Mouse (Mus musculus) gastrocnemius, postnatal 14 days (tissue): Measurements from ENCODE around the gene Ruvbl1. TPM values are rescaled to one million over a fixed set of nuclear protein-coding genes. Genes with fewer than 3 reads are reported as not detected.
A peak's percentile ranks its signal among the peaks of the same experiment; 100 is the strongest.

ENCODE experiments used
- DNase-seq: peaks from one replicate; pipeline ENCODE4 v3.0.0; 2021; ENCODE audit warnings: mixed read lengths
- intact Hi-C: fragments of 180-260 bp; cut with DNase I; formaldehyde crosslinking; loops from one replicate; pipeline ENCODE4 v1.15.1; 2025; ENCODE audit warnings: low total_unique reads
- total RNA-seq, 2 experiments: library from RNA; stranded (reverse); gene quantifications; 2 replicates each; pipeline ENCODE4 v1.2.3; 2021

The Ruvbl1 gene
- total RNA-seq, 2 experiments from 2014 or later = 23.3 to 26.5 TPM

DNA sequence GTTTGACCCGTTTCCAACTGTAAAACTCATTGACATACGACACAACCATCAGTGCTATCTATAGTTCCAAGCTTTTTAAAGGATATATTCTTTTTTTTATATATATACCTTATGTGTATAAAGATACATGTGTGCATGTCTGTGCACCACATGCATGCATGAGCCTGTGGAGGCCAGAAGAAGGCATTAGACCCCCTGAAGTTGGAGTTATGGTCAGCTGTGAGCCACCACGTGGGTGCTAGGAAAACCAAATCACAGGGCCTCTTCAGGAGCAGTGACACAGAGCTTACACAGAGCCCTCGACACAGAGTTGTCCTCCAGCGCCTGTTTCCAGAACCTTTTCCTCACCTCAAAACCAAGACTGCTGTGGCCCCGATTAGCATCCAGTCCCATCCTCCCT is 24.6 kb downstream of the Ruvbl1 start:
- intact Hi-C loops = loop anchor here (10.0 kb wide), 1 partner anchor 305 kb away; no protein-coding TSS in a partner anchor
- no peak for DNase-seq

DNA sequence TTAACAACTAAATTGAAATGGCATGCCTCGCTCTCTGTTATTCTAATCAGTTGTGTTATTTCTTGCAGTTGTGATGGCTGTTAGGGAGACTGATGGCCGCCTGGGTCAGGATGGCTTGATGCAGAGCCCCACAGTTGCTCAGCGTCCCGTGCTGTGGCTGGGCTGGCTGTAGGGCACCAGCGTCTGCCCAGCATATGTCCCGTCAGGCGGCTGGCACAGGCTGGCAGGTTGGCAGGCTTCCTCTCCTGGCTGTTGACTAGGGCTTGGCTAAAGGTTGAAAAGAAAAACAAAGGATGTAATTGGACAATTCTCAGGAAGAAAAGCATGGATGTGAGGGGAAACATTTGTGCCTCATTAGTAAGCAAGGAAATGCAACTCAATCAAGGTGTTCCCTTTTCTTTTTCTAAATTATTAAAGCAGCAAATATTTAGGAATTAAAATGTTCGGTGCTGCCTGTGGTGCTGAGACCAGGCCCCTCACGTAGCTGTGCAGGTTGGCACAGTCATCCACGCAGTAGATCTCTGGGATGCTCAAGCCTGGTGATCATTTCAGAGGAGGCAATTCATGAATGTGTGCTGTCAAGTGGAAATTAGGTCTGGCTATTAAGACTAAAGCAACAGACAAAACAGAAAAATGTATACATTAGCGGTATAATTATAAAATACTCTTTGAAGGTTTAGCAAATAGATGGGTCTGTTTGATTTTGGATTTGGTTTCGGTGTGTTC is 25.6 kb downstream of the Ruvbl1 start:
- peak; percentile 53 for DNase-seq
- intact Hi-C loops = loop anchor here (10.0 kb wide), 1 partner anchor 306 kb away; no protein-coding TSS in a partner anchor

DNA sequence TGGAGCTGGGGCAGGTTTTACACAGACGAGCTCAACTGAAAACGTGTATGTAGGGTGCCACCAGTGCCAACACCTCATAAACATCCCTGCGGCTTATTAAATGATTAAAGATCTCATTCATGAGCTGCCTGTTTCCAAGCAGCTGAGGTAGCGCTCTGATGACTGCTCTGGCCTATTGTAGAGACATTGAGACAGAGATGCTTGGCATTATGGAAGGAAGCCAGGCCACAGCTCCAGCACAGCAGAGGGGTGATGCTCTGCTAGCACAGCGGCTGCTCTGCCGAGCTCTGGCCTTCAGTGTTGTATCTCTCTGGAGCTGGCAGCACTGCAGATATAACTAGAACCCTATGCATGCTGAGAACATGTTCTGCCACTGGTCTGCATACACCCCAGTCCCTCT is 28.5 kb downstream of the Ruvbl1 start:
- intact Hi-C loops = loop anchor here (10.0 kb wide), 1 partner anchor 309 kb away; no protein-coding TSS in a partner anchor
- DNase-seq = no peak

DNA sequence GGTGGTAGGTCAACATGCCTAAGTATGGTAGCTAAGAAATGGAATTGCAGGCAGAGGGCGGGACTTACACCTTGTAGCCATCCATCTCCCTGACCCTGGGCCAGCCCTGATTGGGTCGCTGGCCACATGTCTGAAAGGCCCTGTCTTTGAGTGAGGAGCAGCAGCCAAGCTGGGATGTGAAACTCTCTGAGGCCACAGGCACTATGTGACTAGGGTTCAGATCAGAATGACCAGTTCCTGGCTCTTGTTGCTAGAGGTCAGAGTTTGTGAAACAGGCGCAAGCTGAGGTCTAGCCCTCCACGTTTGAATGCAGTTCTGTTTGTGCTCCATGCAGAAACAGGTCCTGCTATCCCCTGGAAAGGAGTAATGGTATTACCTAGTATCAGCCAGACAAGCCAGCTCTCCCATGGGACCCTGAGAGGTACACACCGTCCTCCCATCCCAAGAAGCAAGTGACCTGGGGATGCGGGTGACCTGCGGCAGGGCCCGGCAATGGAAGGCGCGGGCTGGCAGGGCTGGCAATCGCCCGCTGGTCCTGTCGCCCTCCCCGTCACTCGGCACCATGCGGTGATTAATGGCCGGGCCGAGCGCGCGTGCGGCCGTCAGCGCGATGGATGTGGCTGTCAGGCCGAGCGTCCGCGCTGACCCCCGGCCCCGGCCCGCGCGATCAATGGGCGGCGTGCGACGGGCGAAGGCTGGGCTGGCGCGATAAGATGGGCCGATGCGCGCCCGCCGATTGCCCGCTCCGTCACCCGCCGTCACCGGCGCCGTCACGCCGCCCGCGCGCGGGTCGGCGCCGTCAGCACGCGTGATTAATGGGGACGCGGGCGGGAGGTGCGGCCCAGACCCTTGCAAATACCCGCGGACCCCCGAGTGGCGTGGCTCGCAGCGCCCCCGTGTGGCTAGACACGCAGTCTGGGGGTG is 34.5 kb downstream of the Ruvbl1 start:
- peak; percentile 57 for DNase-seq
- intact Hi-C loops = loop anchor here (5.0 to 10.0 kb wide), 2 partner anchors 315 to 387 kb away; no protein-coding TSS in a partner anchor

DNA sequence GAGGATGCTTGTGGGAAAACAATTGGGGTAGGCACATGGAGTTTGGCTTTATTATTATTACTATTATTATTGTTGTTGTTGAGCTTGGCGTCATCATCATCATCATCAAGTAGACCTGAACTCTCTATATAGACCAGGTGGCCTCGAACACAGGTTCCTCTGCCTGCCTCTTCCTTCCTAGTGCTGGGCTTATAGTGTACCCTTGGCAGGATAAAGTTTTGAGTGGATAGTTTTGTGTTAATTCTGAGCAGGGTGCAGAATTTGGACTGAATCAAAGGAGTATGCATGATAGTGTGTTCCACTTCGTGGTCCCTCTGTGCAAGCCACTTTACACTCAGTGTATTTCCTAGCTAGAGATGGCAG is 35.2 kb downstream of the Ruvbl1 start:
- DNase-seq = no peak

DNA sequence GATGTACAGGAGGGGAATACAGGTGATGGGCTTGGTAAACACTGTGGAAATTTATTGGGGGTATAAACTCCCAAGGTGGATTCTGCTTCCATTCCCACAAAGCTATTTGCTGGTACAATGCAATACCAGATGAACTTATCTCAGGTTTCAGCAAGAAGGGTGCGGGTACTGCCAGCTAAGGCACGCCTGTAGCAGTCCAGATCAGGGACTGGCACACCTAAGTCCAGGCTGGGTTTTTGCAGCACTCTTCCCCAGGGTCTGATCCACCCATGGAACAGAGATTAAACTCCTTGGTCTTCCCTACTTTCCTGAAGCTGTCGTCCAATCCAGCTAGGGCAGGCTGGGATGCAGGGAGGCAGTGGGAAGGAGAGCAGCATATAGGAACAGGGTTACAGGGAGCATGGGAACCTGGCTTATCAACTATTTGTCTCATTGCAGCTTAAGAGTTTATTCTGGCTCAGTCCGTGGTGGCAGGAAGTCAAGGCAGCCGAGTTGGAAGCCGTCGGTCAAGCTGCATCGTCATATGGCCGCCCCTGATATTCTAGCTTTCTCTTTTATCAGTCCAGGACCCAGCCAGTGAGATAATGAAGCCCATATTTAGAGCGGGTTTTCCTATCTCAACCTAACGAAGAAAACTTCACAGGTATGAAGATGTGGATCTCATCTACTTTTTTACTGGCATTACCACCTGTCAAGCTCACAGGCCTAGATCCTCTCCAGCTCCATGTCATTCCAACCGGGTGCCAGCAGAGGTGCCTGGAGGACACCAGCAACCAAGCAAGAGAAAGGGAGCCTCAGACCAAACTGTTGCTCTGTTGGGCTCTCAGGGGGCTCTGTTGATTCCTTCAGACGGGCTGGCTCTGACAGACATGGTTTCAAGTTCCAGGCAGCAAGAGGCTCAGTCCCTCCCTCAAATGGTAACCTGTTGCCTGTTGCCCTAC is 37.1 kb downstream of the Ruvbl1 start:
- intact Hi-C loops = loop anchor here (5.0 kb wide), 1 partner anchor 390 kb away; no protein-coding TSS in a partner anchor
- no peak for DNase-seq

More for the DNA sequence above, 35.2 kb downstream of the Ruvbl1 start:
- intact Hi-C loops = loop anchor here (5.0 kb wide), 1 partner anchor 388 kb away; no protein-coding TSS in a partner anchor

DNA sequence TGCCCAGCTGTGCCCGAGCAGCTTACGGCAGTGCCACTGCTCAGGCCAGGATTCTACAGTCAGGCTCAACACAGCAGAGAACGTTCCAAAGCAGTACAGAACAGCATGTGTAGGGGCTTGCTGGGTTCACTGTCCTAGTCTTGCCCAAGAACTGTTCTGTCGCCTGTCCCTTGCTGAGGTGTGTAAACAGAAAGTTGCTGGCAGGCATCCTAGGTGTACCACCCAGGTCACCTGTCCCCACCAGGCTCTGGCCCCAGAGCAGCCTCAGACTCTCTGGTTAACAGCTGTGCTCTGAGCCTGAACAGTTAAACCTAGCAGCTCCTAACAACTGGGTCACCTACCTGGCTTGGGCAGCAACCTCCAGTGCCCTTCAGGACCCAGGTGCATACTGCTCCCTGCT is 37.8 kb downstream of the Ruvbl1 start:
- intact Hi-C loops = loop anchor here (5.0 kb wide), 1 partner anchor 391 kb away; no protein-coding TSS in a partner anchor
- DNase-seq = no peak

DNA sequence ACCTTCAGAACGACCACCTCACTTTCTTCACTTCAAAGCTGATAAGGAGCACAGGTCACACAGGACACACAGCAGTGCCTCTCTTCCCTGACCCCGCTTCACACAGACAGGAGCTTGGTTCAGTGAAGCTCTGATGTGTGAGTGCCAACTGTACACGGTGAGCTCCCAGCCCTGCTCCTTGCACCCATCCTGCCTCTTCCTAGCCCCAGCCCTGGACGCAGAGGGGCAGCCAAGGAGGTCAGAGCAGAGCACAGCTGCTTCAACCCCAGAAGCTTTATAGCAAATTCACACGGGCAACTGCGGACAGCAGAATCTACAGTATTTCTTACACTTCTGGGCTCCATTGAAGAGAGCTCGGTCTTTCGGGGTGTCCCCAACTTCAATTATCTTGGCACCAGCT is 48.8 kb downstream of the Ruvbl1 start:
- no peak for DNase-seq
- intact Hi-C loops = no loop called here

DNA sequence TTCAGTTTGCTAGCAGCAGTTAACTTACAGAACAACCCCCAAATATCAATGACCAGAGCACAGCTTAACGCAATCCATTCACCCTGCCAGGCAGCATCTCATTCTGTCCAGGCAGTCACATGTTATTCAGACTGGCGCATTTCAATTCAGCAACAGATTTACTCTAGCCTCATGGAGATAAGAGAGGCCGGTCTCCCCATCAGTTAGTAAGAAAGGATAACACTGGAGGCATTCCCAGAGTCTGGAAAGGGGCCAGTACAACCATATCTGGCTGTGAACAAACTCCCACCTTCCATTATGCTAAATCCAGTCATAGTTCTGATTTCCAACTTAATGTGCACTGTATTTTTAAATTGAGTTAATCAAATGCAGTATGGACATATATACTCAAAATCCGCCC is 49.3 kb downstream of the Ruvbl1 start:
- intact Hi-C loops = no loop called here
- DNase-seq = no peak

DNA sequence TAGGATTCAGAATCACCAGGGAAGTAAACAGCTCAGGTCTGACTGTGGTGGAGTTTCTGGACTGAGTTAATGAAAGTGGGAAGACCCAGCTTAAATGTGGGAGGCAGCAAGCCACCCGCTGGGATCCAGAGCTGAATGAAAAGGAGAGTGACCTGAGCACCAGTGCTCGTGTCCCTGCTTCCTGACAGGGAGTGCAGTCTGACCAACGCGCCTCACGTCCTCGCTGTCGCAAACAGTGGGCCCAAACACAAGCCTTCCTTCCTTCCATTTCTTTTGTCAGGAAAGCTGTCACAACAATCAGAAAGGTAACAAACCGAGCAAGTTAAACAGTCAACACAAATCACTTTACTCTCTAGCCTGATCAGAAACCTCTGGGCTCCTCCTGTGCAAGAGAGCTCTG is 50.8 kb downstream of the Ruvbl1 start:
- no peak for DNase-seq
- intact Hi-C loops = no loop called here

DNA sequence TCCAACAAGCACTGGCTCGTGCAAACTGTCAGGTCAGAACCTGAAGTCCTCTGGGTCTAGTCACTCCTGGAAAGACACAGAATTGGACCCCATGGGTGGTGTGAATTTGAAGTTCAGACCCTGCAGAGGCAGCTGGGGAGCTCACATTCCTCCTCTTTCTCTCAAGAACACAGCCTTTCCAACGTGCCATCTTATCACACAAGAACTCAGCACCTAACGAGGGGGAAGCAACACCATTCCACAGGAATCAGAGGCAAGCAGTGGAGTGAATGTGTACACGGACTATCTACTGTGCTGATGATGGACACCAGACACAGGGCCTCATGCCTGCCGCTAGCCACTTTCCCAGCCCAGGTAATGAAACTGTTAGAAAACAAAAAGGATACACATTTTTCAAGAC is 51.5 kb downstream of the Ruvbl1 start:
- intact Hi-C loops = no loop called here
- no peak for DNase-seq

DNA sequence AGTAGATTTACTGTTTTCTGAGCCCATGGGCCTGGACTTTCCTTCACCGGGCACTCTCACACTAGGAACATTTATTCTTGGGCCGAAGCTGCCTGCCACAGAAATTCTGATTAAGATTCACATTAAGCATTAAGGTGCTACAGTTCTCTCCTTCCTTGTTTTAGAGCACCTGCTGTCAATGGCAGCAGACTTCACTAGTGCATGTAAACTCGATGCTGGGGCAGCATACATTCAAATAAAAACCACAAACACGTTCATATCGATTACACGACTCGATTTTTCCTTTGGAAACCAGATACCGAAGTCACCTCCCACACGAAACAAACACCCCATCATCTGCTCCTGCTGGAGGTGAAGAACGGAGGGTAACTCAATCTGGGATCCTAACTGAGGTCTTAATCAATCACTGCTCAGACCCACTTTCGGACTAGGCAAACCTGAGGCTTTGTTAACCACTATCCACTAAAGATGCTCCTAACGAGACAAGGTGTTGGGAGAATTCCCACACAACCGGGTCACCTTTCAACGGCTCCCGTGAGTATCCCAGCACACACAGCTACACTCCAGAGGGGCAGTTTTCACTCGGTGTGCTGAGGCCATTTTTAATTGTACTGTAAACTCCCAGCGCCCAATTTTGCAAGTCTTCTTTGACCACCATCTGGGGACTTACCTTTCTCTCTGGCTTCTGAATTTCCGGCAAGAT is 52.6 kb downstream of the Ruvbl1 start:
- intact Hi-C loops = no loop called here
- no peak for DNase-seq

DNA sequence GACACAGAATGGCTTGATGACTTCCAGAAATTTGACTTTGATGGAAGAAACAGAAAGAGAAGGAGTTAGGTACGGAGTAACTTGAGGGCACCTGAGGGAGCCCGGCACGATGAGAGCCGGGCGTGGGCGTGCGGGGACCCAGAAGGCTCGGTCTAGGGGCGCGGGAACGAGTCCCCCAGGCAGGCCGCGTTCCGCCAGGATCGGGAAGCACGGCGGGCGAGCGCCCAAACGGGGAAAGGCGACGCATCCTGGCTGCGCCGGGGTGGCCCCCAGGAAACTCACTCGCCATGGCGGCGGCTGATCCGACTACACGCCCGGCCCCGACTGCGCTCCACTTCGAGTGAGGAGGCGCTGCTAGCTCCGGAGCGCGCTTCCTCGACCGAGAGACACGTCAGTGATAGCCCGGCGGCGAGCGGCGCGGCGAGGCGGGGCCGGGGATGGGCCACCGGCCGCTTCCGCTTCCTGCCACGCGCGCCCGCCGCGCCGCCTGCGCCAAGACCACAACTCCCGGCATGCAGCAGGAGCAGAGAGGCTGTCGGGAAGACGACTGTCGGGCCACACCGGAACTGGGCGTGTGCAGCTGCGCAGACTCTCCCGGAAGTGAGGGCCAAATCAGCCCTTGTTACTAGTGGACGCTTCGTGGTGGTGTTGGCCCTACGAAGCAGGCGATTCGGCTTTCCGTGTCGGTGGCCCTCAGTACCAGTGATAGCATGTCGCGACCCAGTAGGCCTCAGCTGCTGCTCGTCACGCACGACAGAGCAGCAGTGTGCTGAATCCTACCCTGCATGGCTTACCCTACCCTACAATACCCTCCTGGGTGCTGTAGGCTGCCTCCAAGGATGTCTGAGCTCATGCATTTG is 53.4 kb downstream of the Ruvbl1 start, which contains the start of gene Sec61a1:
Sec61a1 (minus strand) TSS at position 502 of the 860 bp plus-strand sequence.
- intact Hi-C loops = no loop called here
- DNase-seq = peak; percentile 97

DNA sequence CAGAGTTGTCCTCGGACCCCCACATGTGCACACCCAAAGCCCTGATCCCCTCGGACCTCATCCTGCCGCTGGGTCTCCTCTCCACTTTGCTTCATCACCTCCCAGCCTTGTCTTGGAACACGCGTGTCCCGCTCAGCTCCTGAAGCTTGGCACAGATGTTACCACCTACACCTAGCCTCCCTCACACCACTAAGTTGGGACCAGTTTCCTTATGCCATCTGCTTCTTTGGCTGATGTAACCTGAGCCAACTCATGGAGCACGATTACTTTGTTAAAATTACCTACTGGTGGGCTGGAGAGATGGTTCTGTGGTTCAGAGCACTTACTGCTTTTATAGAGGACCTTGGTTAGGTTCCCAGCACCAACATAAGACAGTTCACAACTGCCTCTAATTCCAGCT is 56.6 kb downstream of the Ruvbl1 start:
- no peak for DNase-seq

DNA sequence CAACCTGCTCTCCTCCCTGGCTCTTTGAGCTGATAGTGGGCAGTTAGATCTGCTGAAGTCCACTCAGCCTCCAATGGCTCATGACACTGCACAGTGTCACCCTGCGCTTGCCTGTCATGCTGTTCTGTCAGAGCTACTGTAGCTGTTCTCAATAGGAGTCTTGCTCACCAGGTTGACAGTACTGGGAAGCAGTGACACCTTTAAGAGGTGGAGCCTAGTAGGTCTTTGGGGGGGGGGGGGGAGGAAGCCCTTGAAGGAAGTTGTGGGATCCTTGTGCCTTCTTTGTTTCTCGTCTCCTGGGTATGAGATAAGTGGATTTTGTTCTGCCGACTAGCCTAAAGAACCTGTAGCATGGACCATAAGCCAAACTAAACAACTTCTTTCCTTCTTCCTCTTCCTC is 57.4 kb downstream of the Ruvbl1 start:
- intact Hi-C loops = no loop called here
- DNase-seq = no peak

More for the DNA sequence above, 56.6 kb downstream of the Ruvbl1 start:
- intact Hi-C loops = no loop called here

DNA sequence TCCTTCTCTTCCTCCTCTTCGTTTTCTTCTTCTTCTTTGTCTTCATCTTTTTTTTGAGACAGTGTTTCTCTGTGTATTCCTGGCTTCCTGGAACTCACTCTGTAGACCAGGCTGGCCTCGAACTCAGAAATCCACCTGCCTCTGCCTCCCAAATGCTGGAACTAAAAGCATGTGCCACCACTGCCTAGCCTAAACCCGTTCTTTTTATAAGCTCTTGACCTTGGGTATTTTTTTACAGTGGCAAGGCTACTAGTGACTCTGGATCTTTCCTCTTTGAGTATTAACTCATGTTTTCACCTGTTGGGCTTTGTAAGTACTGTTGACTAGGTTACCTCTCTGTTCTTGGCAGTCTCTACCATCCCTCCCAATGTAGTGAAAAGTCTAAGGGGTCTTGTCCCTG is 57.8 kb downstream of the Ruvbl1 start:
- DNase-seq = no peak
- intact Hi-C loops = no loop called here

DNA sequence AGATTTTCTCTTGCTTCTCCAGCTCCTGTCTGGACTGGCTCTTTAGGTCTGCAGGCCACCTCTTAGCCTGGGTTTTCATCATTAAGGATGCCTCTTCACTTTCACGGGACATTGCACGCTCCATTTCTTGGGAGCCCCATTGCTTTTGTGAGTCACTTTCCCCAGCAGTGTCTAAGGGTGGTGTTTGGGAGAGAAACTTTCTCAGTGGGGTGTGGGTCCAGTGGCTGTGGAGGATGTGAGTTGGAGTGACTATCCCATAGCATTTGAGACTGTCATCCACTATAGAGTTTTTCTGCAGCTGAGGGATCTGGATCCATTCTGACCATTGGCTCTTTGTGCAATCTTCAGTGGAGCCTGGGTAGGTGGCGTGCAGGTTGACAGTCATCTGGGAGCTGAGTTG is 58.2 kb downstream of the Ruvbl1 start:
- DNase-seq = no peak
- intact Hi-C loops = no loop called here

DNA sequence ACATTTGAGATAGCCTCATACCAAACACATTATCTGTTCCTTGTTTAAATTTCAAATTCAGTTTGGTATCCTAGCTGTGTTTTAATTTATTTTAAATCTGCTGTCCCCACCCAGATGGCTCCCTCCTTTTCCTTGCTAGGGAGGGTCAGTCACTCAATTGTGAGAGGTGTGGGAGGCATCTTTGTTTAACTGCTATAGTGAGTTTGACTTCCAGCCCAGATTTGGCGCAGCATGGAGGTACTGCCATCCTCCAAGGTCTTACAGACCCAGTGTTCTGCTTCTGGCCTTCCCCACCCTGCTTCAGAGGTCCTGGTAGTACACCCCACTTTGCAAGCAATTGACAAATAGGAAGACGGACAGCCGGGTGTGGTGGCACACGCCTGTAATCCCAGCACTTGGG is 58.8 kb downstream of the Ruvbl1 start:
- intact Hi-C loops = no loop called here
- DNase-seq = no peak
